In genomic region chr10:28278757-28279156, GRCm38 (mm10) we compare ENCODE assay signal across 13 mouse cellular contexts.
"Had no signal": no experiment of that assay in that cellular context is flagged by ENCODE, and none has a peak within 500 bp of the region (broad histone marks: within the 10 kb centered on the region; RNA-seq: fewer than 3 reads in every experiment).

No protein-coding gene starts in this region.

- H3K4me3 ChIP-seq: limb, embryonic 15.5 days; liver, embryonic 12.5 days; lung, embryonic 15.5 days; midbrain, embryonic 12.5 days; neural tube, embryonic 13.5 days had no signal

- H3K9me3 ChIP-seq: limb, embryonic 15.5 days; liver, embryonic 12.5 days; lung, embryonic 15.5 days; midbrain, embryonic 12.5 days; neural tube, embryonic 13.5 days had no signal

- H3K9ac ChIP-seq: limb, embryonic 15.5 days; liver, embryonic 12.5 days; lung, embryonic 15.5 days; midbrain, embryonic 12.5 days; neural tube, embryonic 13.5 days had no signal

- H3K36me3 ChIP-seq: limb, embryonic 15.5 days; liver, embryonic 12.5 days; lung, embryonic 15.5 days; midbrain, embryonic 12.5 days; neural tube, embryonic 13.5 days had no signal

- H3K4me1 ChIP-seq: limb, embryonic 15.5 days; liver, embryonic 12.5 days; lung, embryonic 15.5 days; midbrain, embryonic 12.5 days; neural tube, embryonic 13.5 days had no signal

- H3K27me3 ChIP-seq: limb, embryonic 15.5 days; liver, embryonic 12.5 days; lung, embryonic 15.5 days; midbrain, embryonic 12.5 days; neural tube, embryonic 13.5 days had no signal

- ATAC-seq: intestine, embryonic 16.5 days; liver, embryonic 12.5 days; midbrain, embryonic 16.5 days had no signal

- H3K4me2 ChIP-seq: limb, embryonic 15.5 days; liver, embryonic 12.5 days; lung, embryonic 15.5 days; midbrain, embryonic 12.5 days; neural tube, embryonic 13.5 days had no signal

- H3K27ac ChIP-seq: limb, embryonic 15.5 days; liver, embryonic 12.5 days; lung, embryonic 15.5 days; midbrain, embryonic 12.5 days; neural tube, embryonic 13.5 days had no signal

- DNase-seq: kidney, postnatal 14 days; retina, postnatal 1 day; right cerebral cortex, postnatal 4 days; spleen, adult 18-20 months; thymus, adult 18-20 months; thymus, postnatal 14 days had no signal
